Mouse (Mus musculus) frontal cortex, adult 2 months (tissue): ENCODE results near the gene H2-T22. TPM values are rescaled to one million over a fixed set of nuclear protein-coding genes. Genes with fewer than 3 reads are reported as not detected.
"Not testable (repeated sequence)": the region's sequence is repeated elsewhere in the genome, so short reads cannot be mapped to it uniquely, and the experiment has no call there.

Experiments
- DNase-seq, 2 experiments: peaks; one replicate each; pipeline ENCODE4 v3.0.0; 2022; ENCODE audit warnings: low spot score in 1 of 2; ENCODE audit errors: extremely low spot score in 1 of 2
- polyA plus RNA-seq: library from polyadenylated mRNA; depleted of rRNA; stranded (reverse); fragments of >200 nt; gene quantifications from 2 replicates; pipeline ENCODE4 v1.2.3, GENCODE M21; 2012

Gene H2-T22
- polyA plus RNA-seq, 1 experiment, result 23.0 TPM

DNA sequence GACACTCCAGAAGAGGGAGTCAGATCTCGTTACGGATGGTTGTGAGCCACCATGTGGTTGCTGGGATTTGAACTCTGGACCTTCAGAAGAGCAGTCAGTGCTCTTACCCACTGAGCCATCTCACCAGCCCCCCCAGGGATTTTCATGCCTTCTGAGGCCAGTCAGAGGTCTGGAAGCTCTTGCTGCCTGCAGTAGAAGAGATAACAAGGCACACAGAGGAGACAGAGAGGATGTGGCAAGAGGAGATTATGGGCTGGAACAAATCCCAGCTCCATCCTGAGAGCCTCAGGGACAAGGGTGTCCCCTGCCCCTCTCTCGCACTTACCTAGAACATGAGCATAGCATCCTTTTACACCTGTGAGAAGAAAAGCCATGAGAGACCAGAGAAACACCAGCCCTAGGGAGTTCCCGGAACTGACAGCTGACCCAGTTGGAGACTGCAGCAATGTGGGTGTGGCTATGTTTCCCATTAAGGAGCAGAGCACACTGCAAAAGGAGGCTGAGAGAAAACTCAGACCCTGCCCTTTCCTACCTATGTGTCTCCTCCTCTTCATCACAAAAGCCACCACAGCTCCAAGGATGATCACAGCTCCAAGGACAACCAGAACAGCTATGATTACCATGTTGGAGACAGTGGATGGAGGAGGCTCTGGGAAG is 12.4 kb downstream of the H2-T22 start:
- DNase-seq, result not testable (repeated sequence)

DNA sequence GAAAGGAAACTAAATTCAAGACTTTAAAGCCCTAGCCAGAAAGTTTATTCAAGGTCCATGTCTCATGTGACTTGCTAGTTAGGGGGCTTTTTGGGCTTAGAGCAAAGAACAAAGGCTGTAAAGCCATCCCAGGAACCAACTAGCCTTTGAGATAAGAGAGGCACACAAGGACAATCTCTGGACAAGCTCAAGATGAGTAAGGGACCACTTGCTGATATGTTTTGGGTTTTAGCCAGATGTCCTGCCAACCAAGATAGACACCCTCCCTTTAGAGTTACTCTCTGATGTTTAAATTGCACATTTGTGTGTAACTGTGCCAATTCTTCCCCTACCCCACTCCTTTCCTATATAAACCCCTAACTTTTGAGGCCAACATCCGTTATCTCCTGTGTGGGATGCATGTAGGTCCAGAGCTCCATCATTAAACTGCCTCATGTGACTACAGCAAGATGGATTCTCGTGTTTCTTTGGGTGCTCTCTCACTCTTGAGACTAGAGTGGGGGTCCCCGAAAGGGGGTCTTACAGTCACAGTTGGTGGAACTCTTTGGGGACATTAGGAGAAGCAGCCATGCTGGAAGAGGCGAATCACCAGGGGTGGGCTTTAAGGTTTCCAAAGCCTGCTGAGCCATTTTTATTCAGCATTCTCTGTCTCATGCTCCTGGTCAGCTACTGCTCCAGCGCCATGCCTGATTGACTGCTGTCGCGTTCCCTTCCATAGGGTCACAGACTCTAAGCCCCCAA is 13.5 kb downstream of the H2-T22 start:
- no peak for DNase-seq

DNA sequence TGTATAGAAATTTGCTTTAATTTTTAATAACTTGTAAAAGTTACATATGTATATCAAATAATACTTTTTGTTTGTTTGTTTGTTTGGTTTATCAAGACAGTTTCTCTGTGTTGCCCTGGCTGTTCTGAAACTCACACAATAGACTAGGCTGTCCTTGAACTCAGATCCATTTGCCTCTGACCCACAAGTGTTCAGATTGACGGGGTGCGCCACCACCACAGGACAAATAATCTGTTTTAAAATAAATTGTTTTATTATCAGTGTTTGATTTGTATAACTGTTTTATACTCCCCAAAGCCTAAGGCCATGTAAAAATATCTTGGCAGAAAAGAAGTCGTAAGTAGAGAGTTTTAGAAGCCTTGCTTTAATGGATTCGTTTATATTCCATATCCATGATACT is 14.9 kb downstream of the H2-T22 start:
- DNase-seq, result no peak

DNA sequence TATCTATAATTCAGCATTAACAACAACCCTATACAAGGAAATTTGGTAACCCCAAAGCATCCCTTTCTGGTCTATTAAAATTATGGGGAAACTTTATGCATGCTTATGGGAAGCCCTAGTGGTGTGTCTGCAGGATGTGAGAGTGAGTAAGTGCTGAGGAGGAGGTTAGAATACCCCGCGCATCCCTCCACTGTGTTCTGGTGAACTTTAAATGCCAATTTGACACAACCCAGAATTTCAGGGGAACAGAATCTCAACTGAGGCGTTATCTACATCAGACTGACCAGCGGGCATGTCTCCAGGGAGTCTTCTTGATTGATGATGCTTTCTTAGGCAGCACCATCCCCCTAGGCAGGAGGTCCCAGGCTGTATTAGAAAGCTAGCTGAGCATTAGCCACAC is 16.6 kb downstream of the H2-T22 start:
- no peak for DNase-seq

DNA sequence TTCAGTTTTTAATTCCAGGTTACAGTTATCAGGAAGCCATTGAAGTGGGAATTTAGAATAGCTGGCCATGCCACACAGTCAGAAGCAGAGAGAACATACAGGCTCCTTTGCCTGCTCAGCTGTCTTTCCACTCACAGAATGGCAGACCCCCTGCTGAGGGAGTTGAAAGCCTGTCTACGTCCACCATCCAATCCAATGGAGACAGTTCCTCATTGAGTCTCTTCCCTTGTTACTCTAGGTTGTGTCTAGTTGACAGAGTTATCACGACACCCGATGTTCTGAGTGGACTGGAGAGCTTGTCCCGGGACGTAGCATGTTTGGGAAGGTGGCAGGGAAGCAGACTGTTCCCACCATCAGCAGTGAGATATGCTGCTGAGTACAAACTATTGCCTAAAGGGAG is 17.4 kb downstream of the H2-T22 start:
- no peak for DNase-seq

DNA sequence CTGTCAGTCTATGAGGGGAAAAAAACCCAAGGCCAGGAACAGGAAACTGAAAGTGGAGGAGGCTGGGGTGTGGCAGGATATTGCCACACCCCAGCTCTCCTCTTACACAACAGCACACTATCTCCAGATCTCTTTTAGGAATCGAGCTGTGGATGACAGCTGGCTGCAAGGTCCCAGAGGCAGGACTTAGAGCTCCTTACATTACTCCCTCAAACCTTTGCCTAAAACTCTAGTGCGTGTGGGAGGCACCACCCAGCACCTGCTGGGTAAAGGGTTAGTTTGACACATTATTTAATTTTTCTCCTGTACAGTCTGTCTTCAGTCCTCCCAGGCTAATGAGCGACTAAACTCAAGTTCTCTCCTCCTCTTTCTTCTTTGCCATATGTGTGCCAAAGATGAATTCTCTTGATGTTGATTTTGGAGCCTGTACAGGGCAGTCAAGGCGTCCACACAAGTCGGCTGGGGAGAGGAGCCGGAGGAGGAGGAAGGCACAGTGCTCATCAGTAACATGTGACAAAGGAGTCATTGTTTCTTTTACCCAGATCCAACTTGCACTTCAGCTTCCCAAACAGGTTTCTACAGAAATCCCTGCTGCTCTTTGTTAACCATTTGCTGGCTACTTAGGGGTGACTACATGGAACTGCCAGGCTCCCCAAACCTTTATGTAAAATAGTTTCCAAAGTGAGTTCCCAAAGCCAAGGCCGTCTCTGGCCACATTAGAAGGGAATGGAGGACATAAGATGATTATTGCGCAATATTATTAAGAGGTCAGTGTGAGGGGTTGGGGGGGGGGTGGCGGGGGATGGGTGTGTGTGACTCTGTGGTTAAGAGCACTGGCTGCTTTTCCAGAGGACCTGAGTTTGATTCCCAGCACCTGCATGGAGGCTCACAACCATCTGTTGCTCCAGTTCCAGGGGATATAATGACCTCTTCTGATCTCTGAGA is 18.6 kb downstream of the H2-T22 start:
- peak in 1 of 2 experiments; percentile 40 for DNase-seq

DNA sequence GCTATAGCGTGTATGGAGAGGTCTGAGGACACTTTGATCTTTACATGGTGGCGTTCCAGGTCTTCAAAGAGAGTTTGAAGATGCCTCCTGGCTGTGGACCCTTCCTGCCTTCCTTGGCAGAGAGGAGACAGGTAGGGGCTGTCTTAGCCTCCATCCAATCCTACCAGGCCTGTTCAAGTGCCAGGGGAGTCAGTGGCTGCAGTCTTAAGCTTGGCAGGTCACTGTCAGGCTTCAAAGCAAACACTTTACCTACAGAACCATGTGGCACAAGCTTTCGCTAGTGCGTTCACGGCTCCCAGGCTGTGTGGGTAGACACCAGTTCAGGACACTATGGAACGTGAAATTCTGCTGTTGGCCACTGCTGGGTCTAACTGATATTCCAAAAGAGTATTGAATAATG is 19.6 kb downstream of the H2-T22 start:
- no peak for DNase-seq

DNA sequence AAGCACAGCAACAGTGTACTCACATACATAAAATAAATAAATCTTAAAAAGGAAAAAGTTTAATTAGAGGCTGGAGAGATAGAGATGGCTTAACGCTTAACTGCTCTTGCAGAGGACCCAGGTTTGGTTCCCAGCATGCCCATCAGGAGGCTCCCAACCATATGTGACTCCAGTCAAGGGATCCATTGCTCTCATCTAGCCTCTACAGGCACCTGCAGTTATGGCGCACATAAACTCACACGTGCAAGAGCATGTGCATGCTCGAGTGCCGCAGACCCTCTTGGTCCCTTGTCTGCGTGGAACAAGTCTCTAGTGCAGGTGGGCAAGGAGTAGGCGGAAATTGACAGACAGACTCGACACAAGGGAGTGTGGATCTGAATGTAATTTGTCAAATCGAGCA is 20.4 kb downstream of the H2-T22 start:
- DNase-seq, result no peak

DNA sequence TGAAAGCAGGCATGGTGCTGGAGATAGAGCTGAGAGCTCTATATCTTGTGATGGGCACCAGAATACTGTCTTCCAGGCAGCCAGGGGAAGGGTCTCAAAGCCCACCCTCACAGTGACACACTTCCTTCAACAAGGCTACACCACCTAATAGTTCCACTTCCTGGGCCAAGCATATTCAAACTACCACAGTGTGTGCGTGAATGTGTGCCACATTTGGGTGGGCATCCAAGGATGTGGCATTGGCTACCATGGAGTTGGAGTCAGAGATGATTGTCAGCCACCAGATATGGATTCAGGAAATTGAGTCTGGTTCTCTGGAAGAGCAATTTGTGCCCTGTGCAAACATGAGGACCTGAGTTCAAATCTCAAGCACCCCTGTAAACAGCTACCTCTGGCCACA is 21.2 kb downstream of the H2-T22 start:
- no peak for DNase-seq

DNA sequence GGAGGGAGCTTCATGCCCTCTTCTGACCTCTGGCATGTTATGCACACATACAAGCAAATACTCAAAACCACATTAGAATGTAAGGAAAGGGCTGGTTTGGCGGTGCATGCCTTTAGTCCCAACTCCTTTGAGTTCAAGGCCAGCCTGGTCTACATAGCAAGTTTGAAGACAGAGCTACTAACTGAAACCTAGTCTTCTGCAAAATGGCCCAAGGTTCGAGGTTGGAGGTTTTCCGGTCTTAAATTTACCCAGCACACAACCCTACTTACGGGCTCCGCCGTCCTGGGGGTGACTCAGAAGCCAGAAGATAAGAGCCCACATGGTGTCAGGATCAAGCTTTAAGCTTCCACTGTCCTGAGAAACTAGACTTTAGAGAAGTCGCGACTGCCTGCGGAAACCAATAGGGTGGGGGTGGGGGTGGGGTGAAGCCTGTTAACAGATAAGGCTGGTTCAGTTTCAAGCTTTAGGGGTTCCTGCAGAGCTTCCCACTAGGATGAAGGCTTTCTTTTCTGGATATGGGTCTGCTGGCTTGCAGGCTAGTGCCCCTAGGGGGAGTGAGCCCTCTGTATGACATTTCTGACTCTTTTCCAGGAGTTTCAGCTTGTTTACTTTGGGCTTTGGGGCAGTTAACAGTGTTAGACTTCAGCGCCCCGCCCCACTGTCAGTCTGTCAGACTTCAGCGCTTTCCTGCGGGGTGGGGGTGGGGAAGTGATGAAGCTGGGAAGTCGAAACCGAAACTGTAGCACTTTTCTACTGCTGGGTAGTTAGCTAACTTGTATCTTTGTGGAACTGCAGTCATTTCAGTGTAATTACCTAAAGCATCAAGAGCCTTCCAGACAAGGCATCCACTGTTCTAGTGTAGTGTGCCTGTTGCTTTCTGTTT is 22.1 kb downstream of the H2-T22 start, which contains the start of gene H2-T24:
TSS of gene H2-T24 (minus strand) at position 370 of the 883 bp plus-strand sequence.
- DNase-seq, result no peak

DNA sequence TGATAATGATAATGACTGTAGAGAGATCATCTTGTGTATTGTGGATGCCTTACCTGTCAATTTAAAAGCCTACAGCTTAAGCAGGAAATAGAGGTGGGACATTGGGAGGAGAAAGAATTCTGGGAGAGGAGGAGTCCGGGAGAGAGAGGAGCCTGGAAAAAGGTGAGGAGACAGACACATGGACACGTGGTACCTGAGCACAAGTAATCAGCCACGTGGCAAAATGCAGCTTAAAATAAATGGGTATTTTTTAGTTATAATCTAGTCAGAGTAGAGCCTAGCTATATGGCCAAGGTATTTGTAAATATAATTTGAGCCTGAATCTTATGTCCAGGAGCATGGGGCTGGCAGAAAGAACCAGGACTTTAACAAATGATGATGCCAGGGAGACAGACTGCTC is 23.0 kb downstream of the H2-T22 start:
- DNase-seq, result no peak

DNA sequence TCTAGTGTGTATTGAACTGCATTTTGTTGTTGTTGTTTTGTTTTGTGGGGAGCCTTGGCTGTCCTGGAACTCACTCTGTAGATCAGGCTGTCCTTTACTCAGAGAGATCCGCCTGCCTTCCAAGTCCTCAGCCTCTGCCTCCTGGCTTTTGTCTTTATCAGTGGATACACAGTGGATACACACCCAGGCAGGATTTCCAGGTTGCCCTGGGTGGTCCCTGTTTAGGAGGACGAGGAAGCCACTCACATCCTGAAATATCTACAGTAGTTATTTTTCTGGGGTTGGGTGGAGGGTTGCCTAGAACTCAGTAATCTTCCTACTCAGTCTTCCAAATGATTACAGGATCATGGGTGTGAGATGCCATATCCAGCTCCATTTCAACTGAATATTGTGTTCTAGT is 23.6 kb downstream of the H2-T22 start:
- DNase-seq, result no peak

DNA sequence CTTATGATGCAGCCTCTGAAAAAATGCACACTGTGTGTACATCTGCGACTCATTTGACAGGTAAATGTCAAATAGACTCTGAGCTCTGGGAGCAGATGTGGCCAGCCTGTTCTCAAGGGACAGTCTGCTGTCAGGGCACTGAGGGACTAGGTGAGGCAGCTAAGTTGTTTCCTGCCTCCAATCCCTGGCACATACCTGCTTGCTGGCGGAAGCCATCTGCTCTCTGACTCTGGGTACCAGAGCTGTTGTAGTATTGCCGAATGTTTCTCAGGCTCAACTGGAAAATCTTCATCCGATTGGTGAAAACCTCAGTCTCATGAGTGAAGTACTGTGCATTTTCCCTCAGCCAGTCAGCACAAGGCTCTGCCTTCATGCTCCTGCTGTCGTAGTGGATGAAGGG is 25.5 kb downstream of the H2-T22 start:
- DNase-seq, result no peak

DNA sequence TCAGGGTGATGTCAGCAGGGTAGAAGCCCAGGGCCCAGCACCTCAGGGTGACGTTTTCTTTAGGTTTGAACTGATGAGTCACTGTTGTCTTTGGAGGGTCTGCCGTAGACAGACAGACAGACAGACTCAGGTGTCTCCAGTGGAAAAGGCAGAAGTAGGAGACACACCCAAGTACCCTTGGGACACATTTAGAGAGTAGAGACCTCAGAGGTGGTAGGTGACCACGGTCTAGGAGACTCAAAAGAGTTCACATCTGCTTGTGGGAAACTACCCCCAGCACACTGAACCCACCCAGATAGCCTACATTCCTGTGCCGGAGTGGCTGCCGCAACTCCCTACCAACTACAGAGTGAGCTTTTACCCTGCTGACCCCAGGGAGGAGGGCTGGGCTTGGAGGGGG is 27.6 kb downstream of the H2-T22 start:
- no peak for DNase-seq

DNA sequence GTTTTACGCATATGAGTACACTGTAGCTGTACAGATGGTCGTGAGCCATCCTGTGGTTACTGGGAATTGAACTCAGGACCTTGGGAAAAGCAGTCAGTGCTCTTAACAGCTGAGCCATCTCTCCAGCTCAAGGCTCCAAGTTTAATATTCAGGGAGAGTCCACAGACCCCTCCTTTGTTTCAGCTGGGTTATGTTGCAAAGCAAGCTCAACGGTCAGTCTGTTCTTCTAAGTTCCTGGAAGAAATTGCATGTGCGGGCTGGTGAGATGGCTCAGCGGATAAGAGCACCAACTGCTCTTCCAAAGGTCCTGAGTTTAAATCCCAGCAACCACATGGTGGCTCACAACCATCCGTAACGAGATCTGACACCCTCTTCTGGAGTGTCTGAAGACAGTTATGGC is 38.1 kb downstream of the H2-T22 start:
- not testable (repeated sequence) for DNase-seq

DNA sequence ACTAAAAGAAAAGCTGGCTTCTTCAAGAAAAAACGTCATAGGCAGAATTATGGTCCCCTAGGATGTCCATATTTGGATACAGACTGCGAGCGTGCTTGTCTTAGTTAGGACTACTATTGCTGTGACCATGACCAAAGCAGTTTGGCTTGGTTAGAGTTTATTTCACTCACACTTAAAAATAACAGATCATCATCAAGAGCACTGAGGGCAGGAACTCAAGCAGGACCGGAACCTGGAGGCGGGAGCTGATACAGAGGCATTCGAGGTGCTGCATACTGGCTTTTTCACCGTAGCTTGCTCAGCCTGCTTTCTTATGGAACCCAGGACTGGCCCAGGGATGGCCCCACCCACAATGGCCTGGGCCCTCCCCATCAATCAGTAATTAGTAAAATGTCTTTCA is 39.2 kb downstream of the H2-T22 start:
- DNase-seq, result no peak

DNA sequence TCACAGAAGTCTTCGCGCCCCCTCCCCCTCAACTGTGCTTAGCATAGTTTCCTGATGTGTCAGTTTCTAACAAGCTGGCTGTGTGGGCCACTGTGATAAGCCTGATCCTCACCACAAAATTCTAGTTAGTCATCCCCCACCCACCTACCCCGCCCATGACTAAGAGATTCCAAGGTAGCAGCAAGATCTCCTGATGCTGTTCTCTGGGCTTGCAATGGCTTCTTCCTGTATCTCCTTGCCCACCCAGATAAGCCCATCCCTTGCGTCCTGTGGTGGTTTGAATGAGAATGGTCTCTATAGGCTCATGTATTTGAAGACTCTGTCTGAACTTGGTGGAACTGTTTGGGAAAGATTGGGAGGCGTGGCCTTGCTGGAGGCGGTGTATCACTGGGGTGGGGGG is 40.6 kb downstream of the H2-T22 start:
- peak in 1 of 2 experiments; percentile 72 for DNase-seq

DNA sequence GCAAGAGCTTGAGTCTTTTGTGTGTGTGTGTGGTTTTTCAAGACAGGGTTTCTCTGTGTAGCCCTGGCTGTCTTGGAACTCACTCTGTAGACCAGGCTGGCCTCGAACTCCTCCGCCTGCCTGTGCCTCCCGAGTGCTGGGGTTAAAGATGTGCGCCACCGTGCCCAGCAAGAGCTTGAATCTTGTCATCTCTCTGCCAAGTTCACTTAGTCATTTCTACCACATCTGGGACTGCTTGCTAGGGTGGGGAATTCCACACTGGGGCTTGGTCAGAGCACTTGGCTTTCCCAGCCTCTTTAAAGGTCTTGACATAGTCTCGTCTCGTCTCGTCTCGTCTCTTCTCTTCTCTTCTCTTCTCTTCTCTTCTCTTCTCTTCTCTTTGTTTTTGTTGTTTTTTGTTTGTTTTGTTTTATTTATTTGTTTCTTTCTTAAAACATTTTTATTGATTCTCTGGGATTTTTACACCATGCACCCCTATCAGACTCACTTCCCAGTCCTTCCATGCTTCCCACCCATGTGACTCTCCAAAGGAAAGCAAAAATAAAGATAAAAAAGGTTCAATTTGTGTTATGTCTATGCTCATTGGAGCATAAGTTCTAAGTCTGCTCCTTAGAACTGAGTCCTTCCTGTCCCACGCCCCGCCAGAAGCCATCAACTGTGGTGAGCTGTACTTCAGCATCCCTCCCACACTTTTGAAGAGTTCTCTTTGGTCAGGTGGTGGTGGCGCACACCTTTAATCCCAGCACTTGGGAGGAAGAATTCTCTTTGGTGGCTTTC is 41.2 kb downstream of the H2-T22 start:
- no peak for DNase-seq

DNA sequence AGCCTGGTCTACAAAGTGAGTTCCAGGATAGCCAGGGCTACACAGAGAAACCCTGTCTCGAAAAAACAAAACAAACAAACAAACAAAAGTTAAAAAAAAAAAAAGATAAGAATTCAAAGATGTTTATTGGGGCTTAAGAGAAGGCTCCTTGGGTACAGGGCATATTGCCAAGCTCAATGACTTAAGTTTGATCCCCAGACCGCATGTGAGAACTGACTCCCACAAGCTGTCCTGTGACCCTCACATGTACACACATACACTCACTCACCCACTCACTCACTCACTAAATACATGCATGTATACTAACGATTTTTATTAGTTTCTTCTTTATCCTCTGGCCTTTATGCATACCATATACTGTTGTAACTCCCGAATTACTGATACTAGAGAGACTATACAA is 42.2 kb downstream of the H2-T22 start:
- DNase-seq, result no peak
